Mouse (Mus musculus) lung, embryonic 14.5 days (tissue): ENCODE data around the gene Zfp704. TPM values are rescaled to one million over a fixed set of nuclear protein-coding genes. Genes with fewer than 3 reads are reported as not detected.

Source experiments
- ATAC-seq: fragments of 200-750 bp; cut with Nextera tagmentation; 2 replicates; pipeline ENCODE4 v1.8.0; 2017; ENCODE audit warnings: mild to moderate bottlenecking, moderate TSS enrichment, moderate library complexity; ENCODE audit not compliant: insufficient read depth
- DNase-seq: peaks from one replicate; pipeline ENCODE4 v3.0.0-alpha.2; 2015
- H3K27ac ChIP-seq: fragments of 300-500 bp; sonication (generic); 2 replicates; pipeline ENCODE4 v1.5.1; 2014; ENCODE audit warnings: low read depth, mild to moderate bottlenecking, moderate library complexity
- H3K27me3 ChIP-seq: fragments of 300-500 bp; sonication (generic); 2 replicates; pipeline ENCODE4 v1.6.1; 2014; ENCODE audit warnings: low read length, control low read depth; ENCODE audit not compliant: insufficient read depth
- H3K36me3 ChIP-seq: fragments of 300-500 bp; sonication (generic); 2 replicates; pipeline ENCODE4 v1.6.1; 2014; ENCODE audit warnings: control low read depth; ENCODE audit not compliant: insufficient read depth
- H3K4me1 ChIP-seq: fragments of 300-500 bp; sonication (generic); 2 replicates; pipeline ENCODE4 v1.6.1; 2014; ENCODE audit warnings: antibody characterized with exemption, control low read depth; ENCODE audit not compliant: insufficient read depth
- H3K4me2 ChIP-seq: fragments of 300-500 bp; sonication (generic); 2 replicates; pipeline ENCODE4 v1.6.1; 2014; ENCODE audit warnings: mild to moderate bottlenecking
- H3K4me3 ChIP-seq: fragments of 300-500 bp; sonication (generic); 2 replicates; pipeline ENCODE4 v1.5.1; 2014; ENCODE audit warnings: low read depth, low read length
- H3K9ac ChIP-seq: fragments of 300-500 bp; sonication (generic); 2 replicates; pipeline ENCODE4 v1.6.1; 2014
- H3K9me3 ChIP-seq: fragments of 300-500 bp; sonication (generic); 2 replicates; pipeline ENCODE4 v1.6.1; 2016; ENCODE audit warnings: low read depth, low read length, control low read depth
- CTCF ChIP-seq: IDR thresholded peaks from 2 replicates; pipeline ENCODE4 v1.5.1; 2016; ENCODE audit warnings: antibody characterized with exemption, low read depth
- WGBS: fragments of 180-500 bp; shearing (Covaris S2); extraction: QIAGEN DNeasy Blood & Tissue Kit; methylation state at CpG from one replicate; pipeline ENCODE4 v1.1.7; 2014; 5-methylcytosine and 5-hydroxymethylcytosine counted together
- polyA plus RNA-seq: library from polyadenylated mRNA; unstranded; fragments of >200 nt; fragmentation: Nextera tagmentation; extraction: Ambion mirVana; gene quantifications from 2 replicates; pipeline ENCODE4 v1.2.1, GENCODE M21; 2014

The Zfp704 gene
- polyA plus RNA-seq, 1 experiment from 2014 or later = 13.7 TPM

- Histone ChIP-seq H3K27ac (no peak overlapping the region), H3K4me2 (no peak overlapping the region), H3K4me3 (no peak overlapping the region), H3K9me3 (no peaks in the 10 kb centered on the region), H3K36me3 (no peaks in the 10 kb centered on the region), H3K4me1 (peaks cover 19% of the 10 kb centered on the region), H3K27me3 (no peaks in the 10 kb centered on the region), H3K9ac (no peak overlapping the region)
- DNase-seq = no peak
- TF ChIP-seq CTCF = no peak
- WGBS = 86% methylated on average over 4 of the region's 4 CpGs
- no peak for ATAC-seq
These were observed 105.5 kb downstream of the Zfp704 start for GRCm38 (mm10) chr3:9504371-9504770.

- peak overlapping the region; percentile 84; the same call in 1 of the 2 replicates for H3K27ac ChIP-seq
- no peak overlapping the region for H3K4me3 ChIP-seq
- TF ChIP-seq CTCF = no peak
- DNase-seq (peak; percentile 94), ATAC-seq (peak; percentile 98)
- H3K4me2 ChIP-seq = no peak overlapping the region
- H3K27me3 ChIP-seq = no peaks in the 10 kb centered on the region
- no peak overlapping the region for H3K9ac ChIP-seq
- H3K4me1 ChIP-seq = peaks cover 23% of the 10 kb centered on the region
- H3K9me3 ChIP-seq = no peaks in the 10 kb centered on the region
- WGBS = 5% methylated on average over 6 of the region's 6 CpGs
- H3K36me3 ChIP-seq = no peaks in the 10 kb centered on the region
These were observed 109.2 kb downstream of the Zfp704 start for GRCm38 (mm10) chr3:9500725-9501124.

GRCm38 (mm10) chr3:9499994-9500553, 109.8 kb downstream of the Zfp704 start:
- H3K27me3 ChIP-seq = no peaks in the 10 kb centered on the region
- WGBS = 36% methylated on average over 8 of the region's 8 CpGs
- no peak overlapping the region for H3K4me2 ChIP-seq
- peak overlapping the region; percentile 54 for H3K27ac ChIP-seq
- no peaks in the 10 kb centered on the region for H3K9me3 ChIP-seq
- peaks cover 23% of the 10 kb centered on the region for H3K4me1 ChIP-seq
- H3K4me3 ChIP-seq = no peak overlapping the region
- no peak overlapping the region for H3K9ac ChIP-seq
- peak; percentile 59; the same call in 1 of the 2 replicates for ATAC-seq
- no peak for TF ChIP-seq CTCF
- no peaks in the 10 kb centered on the region for H3K36me3 ChIP-seq
- DNase-seq = peak; percentile 51

GRCm38 (mm10) chr3:9499489-9499888, 110.4 kb downstream of the Zfp704 start:
- Histone ChIP-seq H3K4me1 (peaks cover 23% of the 10 kb centered on the region), H3K9me3 (no peaks in the 10 kb centered on the region), H3K9ac (no peak overlapping the region), H3K4me2 (no peak overlapping the region), H3K4me3 (no peak overlapping the region), H3K27me3 (no peaks in the 10 kb centered on the region), H3K27ac (peak overlapping the region; percentile 54; the same call in 1 of the 2 replicates), H3K36me3 (no peaks in the 10 kb centered on the region)
- WGBS = 28% methylated on average over 5 of the region's 5 CpGs
- ATAC-seq = no peak
- no peak for TF ChIP-seq CTCF
- no peak for DNase-seq

GRCm38 (mm10) chr3:9497260-9497659, 112.6 kb downstream of the Zfp704 start:
- ATAC-seq = no peak
- WGBS = 47% methylated on average over 5 of the region's 5 CpGs
- no peaks in the 10 kb centered on the region for H3K27me3 ChIP-seq

GRCm38 (mm10) chr3:9491766-9492283, 118.1 kb downstream of the Zfp704 start:
- Histone ChIP-seq H3K4me1 (no peaks in the 10 kb centered on the region), H3K4me2 (no peak overlapping the region), H3K27me3 (no peaks in the 10 kb centered on the region), H3K4me3 (no peak overlapping the region), H3K9me3 (no peaks in the 10 kb centered on the region), H3K9ac (no peak overlapping the region), H3K27ac (no peak overlapping the region), H3K36me3 (no peaks in the 10 kb centered on the region)
- TF ChIP-seq CTCF = no peak
- WGBS = 92% methylated on average over 4 of the region's 4 CpGs
- ATAC-seq (no peak), DNase-seq (no peak)

More at GRCm38 (mm10) chr3:9497260-9497659, 112.6 kb downstream of the Zfp704 start:
- no peak for TF ChIP-seq CTCF
- Histone ChIP-seq H3K4me1 (peaks cover 23% of the 10 kb centered on the region), H3K4me2 (no peak overlapping the region), H3K36me3 (no peaks in the 10 kb centered on the region), H3K4me3 (no peak overlapping the region), H3K27ac (no peak overlapping the region), H3K9me3 (no peaks in the 10 kb centered on the region), H3K9ac (no peak overlapping the region)
- DNase-seq = no peak

GRCm38 (mm10) chr3:9487644-9488043, 122.2 kb downstream of the Zfp704 start:
- 79% methylated on average over 4 of the region's 4 CpGs for WGBS

More at GRCm38 (mm10) chr3:9487644-9488043, 122.2 kb downstream of the Zfp704 start:
- no peak overlapping the region for H3K27ac ChIP-seq
- no peak overlapping the region for H3K9ac ChIP-seq
- no peak for TF ChIP-seq CTCF
- ATAC-seq (no peak), DNase-seq (no peak)
- H3K27me3 ChIP-seq = no peaks in the 10 kb centered on the region
- H3K36me3 ChIP-seq = no peaks in the 10 kb centered on the region
- H3K4me1 ChIP-seq = peaks cover 4% of the 10 kb centered on the region; the same call in 1 of the 2 replicates
- no peak overlapping the region for H3K4me2 ChIP-seq
- H3K9me3 ChIP-seq = no peaks in the 10 kb centered on the region
- no peak overlapping the region for H3K4me3 ChIP-seq
